Mouse (Mus musculus) hindbrain, embryonic 13.5 days (tissue): ENCODE data around the gene Usp49. TPM values are rescaled to one million over a fixed set of nuclear protein-coding genes. Genes with fewer than 3 reads are reported as not detected.
"Not testable (repeated sequence)": the region's sequence is repeated elsewhere in the genome, so short reads cannot be mapped to it uniquely, and the experiment has no call there.

Experiments used
- ATAC-seq: fragments of 200-750 bp; cut with Nextera tagmentation; 2 replicates; pipeline ENCODE4 v1.8.0; 2017; ENCODE audit warnings: moderate TSS enrichment; ENCODE audit not compliant: low FRiP score
- H3K27ac ChIP-seq: fragments of 300-500 bp; sonication (generic); 2 replicates; pipeline ENCODE4 v1.5.1; 2015; ENCODE audit warnings: inconsistent platforms, mild to moderate bottlenecking, moderate library complexity
- H3K27me3 ChIP-seq: fragments of 300-500 bp; sonication (generic); 2 replicates; pipeline ENCODE4 v1.6.1; 2015; ENCODE audit warnings: mild to moderate bottlenecking, inconsistent platforms
- H3K36me3 ChIP-seq: fragments of 300-500 bp; sonication (generic); 2 replicates; pipeline ENCODE4 v1.6.1; 2015; ENCODE audit warnings: mild to moderate bottlenecking, inconsistent platforms
- H3K4me1 ChIP-seq: fragments of 300-500 bp; sonication (generic); replicated peaks from 2 replicates; pipeline ENCODE4 v1.6.1; 2015; ENCODE audit warnings: inconsistent platforms
- H3K4me2 ChIP-seq: fragments of 300-500 bp; sonication (generic); 2 replicates; pipeline ENCODE4 v1.6.1; 2015; ENCODE audit warnings: inconsistent platforms, mild to moderate bottlenecking, moderate library complexity
- H3K4me3 ChIP-seq: fragments of 300-500 bp; sonication (generic); 2 replicates; pipeline ENCODE4 v1.5.1; 2015; ENCODE audit warnings: mild to moderate bottlenecking, inconsistent platforms
- H3K9ac ChIP-seq: fragments of 300-500 bp; sonication (generic); 2 replicates; pipeline ENCODE4 v1.6.1; 2015; ENCODE audit warnings: mild to moderate bottlenecking, inconsistent platforms
- H3K9me3 ChIP-seq: fragments of 300-500 bp; sonication (generic); 2 replicates; pipeline ENCODE4 v1.6.1; 2016; ENCODE audit warnings: inconsistent platforms
- WGBS: fragments of 180-500 bp; shearing (Covaris S2); methylation state at CpG from one replicate; pipeline ENCODE4 v1.1.7; 2015; 5-methylcytosine and 5-hydroxymethylcytosine counted together
- polyA plus RNA-seq: library from polyadenylated mRNA; unstranded; fragments of >200 nt; fragmentation: Nextera tagmentation; extraction: Ambion mirVana; gene quantifications from 2 replicates; pipeline ENCODE4 v1.2.1, GENCODE M21; 2015

The Usp49 gene
- polyA plus RNA-seq, 1 experiment from 2014 or later, result 8.6 TPM

- WGBS, result 79% methylated on average over 13 of the region's 13 CpGs
- Histone ChIP-seq H3K27ac (no peak overlapping the region), H3K36me3 (peaks cover 38% of the 10 kb centered on the region), H3K27me3 (0 out of 2 replicates have a peak, but pooled peaks cover 4% of the 10 kb centered on the region), H3K4me2 (no peak overlapping the region), H3K4me1 (peaks cover 53% of the 10 kb centered on the region), H3K4me3 (no peak overlapping the region), H3K9ac (peak overlapping the region; percentile 49), H3K9me3 (no peaks in the 10 kb centered on the region)
- no peak for ATAC-seq
Observed at GRCm38 (mm10) chr17:47597261-47597660, 33.2 kb upstream of the Usp49 start.

GRCm38 (mm10) chr17:47597838-47598579 lies 32.5 kb upstream of the Usp49 start:
- Histone ChIP-seq H3K27me3 (0 out of 2 replicates have a peak, but pooled peaks cover 4% of the 10 kb centered on the region), H3K4me1 (peaks cover 48% of the 10 kb centered on the region), H3K4me3 (no peak overlapping the region), H3K9me3 (no peaks in the 10 kb centered on the region), H3K36me3 (peaks cover 45% of the 10 kb centered on the region), H3K27ac (no peak overlapping the region), H3K4me2 (no peak overlapping the region), H3K9ac (0 out of 2 replicates have a peak overlapping the region, but pooled peaks have one; percentile 46)
- 33% methylated on average over 10 of the region's 10 CpGs for WGBS
- no peak for ATAC-seq

- not testable (repeated sequence) for H3K9me3 ChIP-seq, H3K27me3 ChIP-seq, H3K9ac ChIP-seq, ATAC-seq, H3K27ac ChIP-seq, H3K4me2 ChIP-seq, H3K4me3 ChIP-seq
- Histone ChIP-seq H3K36me3 (peaks cover 50% of the 10 kb centered on the region), H3K4me1 (peaks cover 45% of the 10 kb centered on the region)
- 87% methylated on average over 10 of the region's 10 CpGs for WGBS
Observed at GRCm38 (mm10) chr17:47598580-47599304, 31.7 kb upstream of the Usp49 start.

DNA sequence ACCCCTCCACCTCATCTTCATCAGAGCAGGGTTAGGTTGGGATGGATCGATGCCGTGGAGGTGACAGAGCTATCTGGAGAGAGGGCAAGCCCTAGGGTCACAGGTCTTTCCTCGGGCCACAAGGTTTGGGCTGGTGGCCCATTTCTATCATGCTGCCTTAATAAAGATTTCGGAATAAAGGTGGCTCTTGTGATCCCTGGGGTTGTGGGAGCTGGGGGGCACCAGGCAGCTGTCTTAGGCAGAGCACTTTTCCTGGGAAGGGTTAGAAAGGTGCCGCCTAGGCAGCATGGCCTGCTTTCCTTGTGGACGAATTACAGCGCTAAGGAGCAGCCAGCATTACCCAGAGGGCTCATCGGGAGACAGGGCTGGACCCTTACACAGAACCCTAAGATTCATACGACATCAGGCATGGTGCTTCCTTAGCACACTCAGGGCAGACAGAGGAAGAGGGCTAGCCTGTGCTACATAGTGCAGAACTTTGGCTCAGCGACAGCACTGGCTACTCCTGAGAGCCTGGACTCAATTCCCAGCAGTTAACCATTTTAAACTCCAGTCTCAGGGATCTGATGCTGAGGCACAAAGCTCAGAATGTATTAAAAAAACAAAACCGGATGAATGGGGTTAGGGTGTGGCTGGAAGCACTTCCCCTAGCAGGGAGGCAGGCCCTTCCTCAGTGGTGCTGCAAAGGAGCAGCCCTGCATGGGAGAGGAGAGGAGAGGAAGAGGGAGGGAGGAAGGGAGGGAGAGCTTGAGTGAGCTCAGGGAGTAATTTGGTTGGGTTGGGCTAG lies 30.8 kb upstream of the Usp49 start:
- WGBS, result 81% methylated on average over 11 of the region's 11 CpGs

GRCm38 (mm10) chr17:47600601-47601388 lies 29.7 kb upstream of the Usp49 start:
- no peak overlapping the region for H3K27ac ChIP-seq
- no peak overlapping the region for H3K4me3 ChIP-seq
- ATAC-seq, result no peak
- H3K36me3 ChIP-seq, result peaks cover 71% of the 10 kb centered on the region
- 86% methylated on average over 13 of the region's 13 CpGs for WGBS
- 0 out of 2 replicates have a peak, but pooled peaks cover 4% of the 10 kb centered on the region for H3K27me3 ChIP-seq
- H3K9me3 ChIP-seq, result no peaks in the 10 kb centered on the region
- H3K9ac ChIP-seq, result no peak overlapping the region
- peaks cover 25% of the 10 kb centered on the region for H3K4me1 ChIP-seq
- H3K4me2 ChIP-seq, result no peak overlapping the region

More for the DNA sequence above, 30.8 kb upstream of the Usp49 start:
- Histone ChIP-seq H3K9ac (no peak overlapping the region), H3K27me3 (0 out of 2 replicates have a peak, but pooled peaks cover 4% of the 10 kb centered on the region), H3K36me3 (peaks cover 60% of the 10 kb centered on the region), H3K4me3 (no peak overlapping the region), H3K9me3 (no peaks in the 10 kb centered on the region), H3K4me1 (peaks cover 35% of the 10 kb centered on the region), H3K27ac (no peak overlapping the region), H3K4me2 (no peak overlapping the region)
- ATAC-seq, result no peak

DNA sequence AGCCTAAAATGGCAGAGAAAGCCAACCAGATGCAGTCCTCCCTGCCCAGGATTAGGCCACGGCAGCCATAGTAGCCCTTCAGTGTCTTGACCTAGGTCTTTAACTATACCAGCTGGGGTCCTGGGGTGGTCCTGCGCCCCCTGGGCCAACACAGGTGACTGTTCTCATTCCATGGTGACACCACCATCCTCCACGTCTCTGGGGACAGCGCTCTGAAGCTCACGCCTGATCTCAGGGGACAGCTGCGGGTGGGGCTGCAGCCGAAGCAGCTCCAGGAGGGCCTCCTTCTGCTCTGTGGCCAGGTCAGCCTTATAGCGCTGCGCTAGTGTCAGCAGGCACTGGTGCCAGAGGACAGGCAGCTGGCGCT lies 29.1 kb upstream of the Usp49 start:
- Histone ChIP-seq H3K9ac (no peak overlapping the region), H3K4me1 (peaks cover 19% of the 10 kb centered on the region), H3K27me3 (no peaks in the 10 kb centered on the region), H3K9me3 (no peaks in the 10 kb centered on the region), H3K4me2 (no peak overlapping the region), H3K36me3 (peaks cover 77% of the 10 kb centered on the region), H3K4me3 (no peak overlapping the region), H3K27ac (no peak overlapping the region)
- ATAC-seq, result no peak
- WGBS, result 90% methylated on average over 10 of the region's 10 CpGs

DNA sequence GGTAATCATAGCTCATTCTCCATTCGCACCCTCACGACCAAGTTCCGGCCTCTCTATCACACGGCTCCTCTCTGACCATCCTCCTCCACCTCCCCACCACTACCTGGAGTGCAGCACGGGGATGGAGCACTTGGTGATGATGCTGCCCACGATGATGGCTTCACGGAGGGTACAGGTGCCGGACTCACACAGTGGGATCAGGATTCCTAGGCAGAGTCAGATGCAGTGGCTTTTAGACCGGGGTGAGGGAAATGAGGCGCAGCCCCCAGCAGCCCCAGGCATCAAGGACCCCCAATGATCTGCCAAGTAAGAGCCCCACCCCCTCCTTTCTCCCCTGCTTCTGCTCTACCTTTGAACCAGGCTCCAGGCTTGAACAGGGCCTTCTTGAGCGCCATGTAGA lies 28.2 kb upstream of the Usp49 start:
- ATAC-seq, result no peak
- WGBS, result 93% methylated on average over 11 of the region's 11 CpGs
- Histone ChIP-seq H3K4me3 (no peak overlapping the region), H3K9ac (no peak overlapping the region), H3K27ac (no peak overlapping the region), H3K9me3 (no peaks in the 10 kb centered on the region), H3K36me3 (peaks cover 86% of the 10 kb centered on the region), H3K4me1 (peaks cover 10% of the 10 kb centered on the region), H3K4me2 (no peak overlapping the region), H3K27me3 (no peaks in the 10 kb centered on the region)

DNA sequence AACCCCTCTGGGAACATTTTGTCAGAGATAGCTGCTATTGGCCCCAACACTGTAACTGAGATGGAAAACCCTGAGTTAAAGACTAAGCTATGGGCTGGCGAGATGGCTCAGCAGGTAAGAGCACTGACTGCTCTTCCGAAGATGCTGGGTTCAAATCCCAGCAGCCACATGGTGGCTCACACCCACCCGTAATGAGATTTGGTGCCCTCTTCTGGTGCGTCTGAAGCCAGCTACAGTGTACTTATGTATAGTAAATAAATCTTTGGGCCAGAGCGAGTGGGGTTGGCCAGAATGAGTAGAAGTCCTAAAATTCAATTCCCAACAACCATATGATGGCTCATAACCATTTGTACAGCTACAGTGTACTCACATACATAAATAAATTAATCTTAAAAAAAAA lies 24.3 kb upstream of the Usp49 start:
- H3K4me1 ChIP-seq, result peaks cover 20% of the 10 kb centered on the region
- H3K27me3 ChIP-seq, result no peaks in the 10 kb centered on the region
- H3K4me2 ChIP-seq, result no peak overlapping the region
- no peak overlapping the region for H3K9ac ChIP-seq
- WGBS, result 79% methylated on average over 5 of the region's 5 CpGs
- no peak for ATAC-seq
- no peak overlapping the region for H3K27ac ChIP-seq
- no peaks in the 10 kb centered on the region for H3K9me3 ChIP-seq
- H3K36me3 ChIP-seq, result peaks cover 77% of the 10 kb centered on the region
- H3K4me3 ChIP-seq, result no peak overlapping the region

DNA sequence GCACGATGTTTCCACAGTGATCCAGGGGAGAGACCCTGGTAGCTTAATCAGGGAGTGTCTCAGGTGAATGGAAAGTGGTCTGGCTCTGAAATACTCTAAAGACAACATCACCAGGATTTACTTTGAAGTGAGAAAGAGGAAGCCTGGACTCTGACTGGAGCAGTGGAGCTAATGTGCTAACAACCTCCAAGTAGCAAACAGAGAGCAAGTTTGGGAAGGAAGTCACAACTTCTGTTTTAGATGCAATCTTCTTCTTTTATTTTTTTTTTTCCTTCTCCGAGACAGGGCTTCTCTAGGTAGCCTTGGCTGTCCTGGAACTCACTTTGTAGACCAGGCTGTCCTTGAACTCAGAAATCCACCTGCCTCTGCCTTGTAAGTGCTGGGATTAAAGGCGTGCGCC lies 21.3 kb upstream of the Usp49 start:
- no peak overlapping the region for H3K4me3 ChIP-seq
- no peaks in the 10 kb centered on the region for H3K9me3 ChIP-seq
- H3K9ac ChIP-seq, result no peak overlapping the region
- ATAC-seq, result no peak
- no peak overlapping the region for H3K4me2 ChIP-seq
- H3K27ac ChIP-seq, result no peak overlapping the region
- no peaks in the 10 kb centered on the region for H3K27me3 ChIP-seq
- peaks cover 53% of the 10 kb centered on the region for H3K36me3 ChIP-seq
- WGBS, result 93% methylated on average over 4 of the region's 4 CpGs
- peaks cover 39% of the 10 kb centered on the region for H3K4me1 ChIP-seq

- under 1% methylated on average over 59 of the region's 59 CpGs for WGBS
- no peaks in the 10 kb centered on the region for H3K27me3 ChIP-seq
- H3K4me3 ChIP-seq, result peak within 1 kb of the TSS; percentile 85
- no peaks in the 10 kb centered on the region for H3K9me3 ChIP-seq
- ATAC-seq, result peak; percentile 95
- peak within 1 kb of the TSS; percentile 77 for H3K27ac ChIP-seq
- H3K9ac ChIP-seq, result peak within 1 kb of the TSS; percentile 85
- peaks cover 39% of the 10 kb centered on the region for H3K4me1 ChIP-seq
- H3K4me2 ChIP-seq, result peak within 1 kb of the TSS; percentile 96
- peaks cover 50% of the 10 kb centered on the region for H3K36me3 ChIP-seq
Observed at GRCm38 (mm10) chr17:47610849-47611660, 19.4 kb upstream of the Usp49 start, which contains the start of the genes Bysl, Med20 and Gm20517. Gene Bysl, minus strand, starts transcription at chr17:47611492. Gene Med20, plus strand, starts transcription at chr17:47611582. Gene Gm20517, plus strand, starts transcription at chr17:47611589.

- H3K36me3 ChIP-seq, result peaks cover 44% of the 10 kb centered on the region
Observed at GRCm38 (mm10) chr17:47611661-47611982, 18.9 kb upstream of the Usp49 start.

More at GRCm38 (mm10) chr17:47611661-47611982, 18.9 kb upstream of the Usp49 start:
- WGBS, result 0% methylated on average over 13 of the region's 13 CpGs
- Histone ChIP-seq H3K4me2 (peak overlapping the region; percentile 96), H3K4me3 (peak overlapping the region; percentile 85), H3K9ac (peak overlapping the region; percentile 85), H3K27ac (peak overlapping the region; percentile 77; the same call in 1 of the 2 replicates), H3K4me1 (peaks cover 39% of the 10 kb centered on the region), H3K27me3 (no peaks in the 10 kb centered on the region), H3K9me3 (no peaks in the 10 kb centered on the region)
- ATAC-seq, result no peak; the same call in 1 of the 2 replicates
